Mouse (Mus musculus) cerebellum, adult 2 months (tissue): Measurements from ENCODE around the gene Bdkrb2.

Source experiments
- CTCF ChIP-seq: fragments of 200-500 bp; IDR thresholded peaks from 2 replicates; pipeline ENCODE4 v1.5.1; 2011; ENCODE audit warnings: low read depth, mild to moderate bottlenecking, control low read depth, low read length, moderate library complexity, borderline replicate concordance; ENCODE audit not compliant: insufficient read depth
- POLR2A ChIP-seq: fragments of 200-500 bp; IDR thresholded peaks from 2 replicates; pipeline ENCODE4 v1.6.1; 2011; ENCODE audit warnings: low read length, control low read depth, borderline replicate concordance; ENCODE audit not compliant: insufficient read depth

GRCm38 (mm10) chr12:105539649-105540048, 23.4 kb upstream of the Bdkrb2 start:
- TF ChIP-seq CTCF = no peak
- no peak for TF ChIP-seq POLR2A
